Mouse (Mus musculus) C2C12 (cell line): ENCODE measurements around the gene Tnfrsf13b.

Experiments used
- CTCF ChIP-seq: IDR thresholded peaks from one replicate; pipeline ENCODE4 v1.5.1; 2011; ENCODE audit not compliant: control insufficient read depth, insufficient read depth, insufficient read length
- MAX ChIP-seq: IDR thresholded peaks from one replicate; pipeline ENCODE4 v1.6.1; 2011; ENCODE audit warnings: mild to moderate bottlenecking, control low read depth
- USF1 ChIP-seq: IDR thresholded peaks from one replicate; pipeline ENCODE4 v1.6.1; 2011; ENCODE audit warnings: low read depth, mild to moderate bottlenecking, control low read depth, moderate library complexity

GRCm38 (mm10) chr11:61112323-61112995 is 14.1 kb upstream of the Tnfrsf13b start:
- no peak for TF ChIP-seq MAX
- no peak for TF ChIP-seq CTCF
- TF ChIP-seq USF1 = no peak
